Mouse (Mus musculus): ENCODE measurements around the gene Srrm3. TPM values are rescaled to one million over a fixed set of nuclear protein-coding genes. Genes with fewer than 3 reads are reported as not detected.

The Srrm3 gene
- total RNA-seq (2014; rRNA removed) (75.8 and 106 TPM in 2 replicates), polyA plus RNA-seq (2015; fragmentation: Nextera tagmentation; extraction: Ambion mirVana) (50.8 and 55.7 TPM in 2 replicates)

GRCm38 (mm10) chr5:135806555-135807262, at the start of gene Srrm3:
Srrm3 (plus strand) TSS chr5:135806890.
- H3K9ac ChIP-seq (replicated peaks; ENCODE audit: low read length): peak within 1 kb of the TSS; percentile 80
- peak within 1 kb of the TSS; percentile 77 for H3K27ac ChIP-seq
- peaks cover 11% of the 10 kb centered on the region for H3K4me1 ChIP-seq (ENCODE audit: insufficient read depth, low read length)
- no peaks in the 10 kb centered on the region for H3K27me3 ChIP-seq (ENCODE audit: insufficient read depth, low read length)
- peak within 1 kb of the TSS; percentile 69 for H3K4me2 ChIP-seq (ENCODE audit: low read depth, low read length)
- peak; percentile 96 for DNase-seq (ENCODE audit: low spot score)
- H3K36me3 ChIP-seq (ENCODE audit: insufficient read depth, low read length): no peaks in the 10 kb centered on the region
- peak; percentile 100 for TF ChIP-seq CTCF (IDR thresholded peaks at IDR 0.05; ENCODE audit: low read depth)
- peak within 1 kb of the TSS; percentile 64 for H3K4me3 ChIP-seq (ENCODE audit: low read length)
- peak; percentile 77 for ATAC-seq
- no peaks in the 10 kb centered on the region for H3K9me3 ChIP-seq (ENCODE audit: low read length)
- WGBS: 4% methylated on average over 29 of the region's 29 CpGs

- DNase-seq (ENCODE audit: low spot score) (no peak), ATAC-seq (no peak)
- no peak overlapping the region for H3K9ac ChIP-seq (replicated peaks; ENCODE audit: low read length)
- no peaks in the 10 kb centered on the region for H3K9me3 ChIP-seq (ENCODE audit: low read length)
- no peak for TF ChIP-seq CTCF (IDR thresholded peaks at IDR 0.05; ENCODE audit: low read depth)
- H3K4me2 ChIP-seq (ENCODE audit: low read depth, low read length): no peak overlapping the region
- H3K4me3 ChIP-seq (ENCODE audit: low read length): no peak overlapping the region
- no peak overlapping the region for H3K27ac ChIP-seq
- H3K36me3 ChIP-seq (ENCODE audit: insufficient read depth, low read length): no peaks in the 10 kb centered on the region
- 81% methylated on average over 3 of the region's 3 CpGs for WGBS
- H3K4me1 ChIP-seq (ENCODE audit: insufficient read depth, low read length): no peaks in the 10 kb centered on the region
- no peaks in the 10 kb centered on the region for H3K27me3 ChIP-seq (ENCODE audit: insufficient read depth, low read length)
These were observed 44.8 kb upstream of the Srrm3 start for GRCm38 (mm10) chr5:135761881-135762280.

- H3K36me3 ChIP-seq (ENCODE audit: insufficient read depth, low read length): no peaks in the 10 kb centered on the region
- no peaks in the 10 kb centered on the region for H3K4me1 ChIP-seq (ENCODE audit: insufficient read depth, low read length)
- H3K27ac ChIP-seq: no peak overlapping the region
- peak; percentile 91 for DNase-seq (ENCODE audit: low spot score)
- ATAC-seq: peak; percentile 63; the same call in 1 of the 2 replicates
- H3K4me2 ChIP-seq (ENCODE audit: low read depth, low read length): no peak overlapping the region
- 3% methylated on average over 7 of the region's 7 CpGs for WGBS
- H3K9me3 ChIP-seq (ENCODE audit: low read length): no peaks in the 10 kb centered on the region
- peak; percentile 94 for TF ChIP-seq CTCF (IDR thresholded peaks at IDR 0.05; ENCODE audit: low read depth)
- H3K9ac ChIP-seq (replicated peaks; ENCODE audit: low read length): no peak overlapping the region
- H3K4me3 ChIP-seq (ENCODE audit: low read length): no peak overlapping the region
- H3K27me3 ChIP-seq (ENCODE audit: insufficient read depth, low read length): no peaks in the 10 kb centered on the region
These were observed 43.2 kb upstream of the Srrm3 start for GRCm38 (mm10) chr5:135763526-135763925.

DNA sequence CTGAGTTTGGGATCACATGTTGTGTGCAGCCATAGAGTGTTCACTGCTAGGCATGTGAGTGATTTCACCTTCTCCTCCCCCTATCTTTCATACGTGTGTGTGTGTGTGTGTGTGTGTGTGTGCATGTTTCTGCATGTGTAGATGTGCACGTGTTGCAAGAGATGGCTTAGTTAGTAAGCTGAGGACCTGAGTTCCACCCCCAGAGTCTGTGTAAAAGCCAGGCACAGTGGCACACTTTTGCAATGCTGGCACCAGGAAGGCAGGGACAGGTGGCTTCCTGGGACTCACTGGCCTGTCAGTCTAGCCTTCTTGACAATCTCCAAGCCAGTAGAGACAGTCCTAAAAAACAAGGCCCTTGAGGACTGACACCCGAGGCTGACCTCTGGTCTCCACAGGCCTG, 41.7 kb upstream of the Srrm3 start:
- Histone ChIP-seq H3K9me3 (ENCODE audit: low read length) (no peaks in the 10 kb centered on the region), H3K36me3 (ENCODE audit: insufficient read depth, low read length) (no peaks in the 10 kb centered on the region), H3K4me1 (ENCODE audit: insufficient read depth, low read length) (no peaks in the 10 kb centered on the region), H3K4me2 (ENCODE audit: low read depth, low read length) (no peak overlapping the region), H3K9ac (replicated peaks; ENCODE audit: low read length) (no peak overlapping the region), H3K4me3 (ENCODE audit: low read length) (no peak overlapping the region), H3K27me3 (ENCODE audit: insufficient read depth, low read length) (no peaks in the 10 kb centered on the region), H3K27ac (no peak overlapping the region)
- no peak for TF ChIP-seq CTCF (IDR thresholded peaks at IDR 0.05; ENCODE audit: low read depth)
- ATAC-seq: no peak
- WGBS: 65% methylated on average over 3 of the region's 3 CpGs
- DNase-seq (ENCODE audit: low spot score): no peak

- DNase-seq (ENCODE audit: low spot score) (no peak), ATAC-seq (no peak)
- no peak overlapping the region for H3K9ac ChIP-seq (replicated peaks; ENCODE audit: low read length)
- no peak overlapping the region for H3K27ac ChIP-seq
- 67% methylated on average over 3 of the region's 3 CpGs for WGBS
- H3K4me3 ChIP-seq (ENCODE audit: low read length): no peak overlapping the region
- H3K9me3 ChIP-seq (ENCODE audit: low read length): no peaks in the 10 kb centered on the region
- no peak for TF ChIP-seq CTCF (IDR thresholded peaks at IDR 0.05; ENCODE audit: low read depth)
- H3K4me1 ChIP-seq (ENCODE audit: insufficient read depth, low read length): 0 out of 2 replicates have a peak, but pooled peaks cover 3% of the 10 kb centered on the region
- H3K4me2 ChIP-seq (ENCODE audit: low read depth, low read length): no peak overlapping the region
- H3K36me3 ChIP-seq (ENCODE audit: insufficient read depth, low read length): no peaks in the 10 kb centered on the region
- no peaks in the 10 kb centered on the region for H3K27me3 ChIP-seq (ENCODE audit: insufficient read depth, low read length)
These were observed 34.2 kb upstream of the Srrm3 start for GRCm38 (mm10) chr5:135772519-135772918.

GRCm38 (mm10) chr5:135776546-135776945, 30.1 kb upstream of the Srrm3 start:
- peaks cover 14% of the 10 kb centered on the region for H3K4me1 ChIP-seq (ENCODE audit: insufficient read depth, low read length)
- ATAC-seq (no peak), DNase-seq (ENCODE audit: low spot score) (no peak)
- H3K9ac ChIP-seq (replicated peaks; ENCODE audit: low read length): no peak overlapping the region
- no peaks in the 10 kb centered on the region for H3K27me3 ChIP-seq (ENCODE audit: insufficient read depth, low read length)
- TF ChIP-seq CTCF (IDR thresholded peaks at IDR 0.05; ENCODE audit: low read depth): no peak
- no peak overlapping the region for H3K4me2 ChIP-seq (ENCODE audit: low read depth, low read length)
- no peaks in the 10 kb centered on the region for H3K9me3 ChIP-seq (ENCODE audit: low read length)
- H3K27ac ChIP-seq: no peak overlapping the region
- 71% methylated on average over 4 of the region's 4 CpGs for WGBS
- no peaks in the 10 kb centered on the region for H3K36me3 ChIP-seq (ENCODE audit: insufficient read depth, low read length)
- H3K4me3 ChIP-seq (ENCODE audit: low read length): no peak overlapping the region

Measured in hindbrain, postnatal 0 days (tissue).